Mouse (Mus musculus) olfactory bulb, adult 2 months (tissue): Measurements from ENCODE around the gene Gm13276.

ENCODE experiments used
- CTCF ChIP-seq: fragments of 200-500 bp; IDR thresholded peaks from 2 replicates; pipeline ENCODE4 v1.5.1; 2012; ENCODE audit warnings: low read depth, mild to moderate bottlenecking, low read length, moderate library complexity; ENCODE audit not compliant: insufficient read depth
- POLR2A ChIP-seq: fragments of 200-500 bp; IDR thresholded peaks from 2 replicates; pipeline ENCODE4 v1.6.1; 2012; ENCODE audit warnings: mild to moderate bottlenecking, low read depth, low read length, moderate library complexity; ENCODE audit not compliant: insufficient read depth

DNA sequence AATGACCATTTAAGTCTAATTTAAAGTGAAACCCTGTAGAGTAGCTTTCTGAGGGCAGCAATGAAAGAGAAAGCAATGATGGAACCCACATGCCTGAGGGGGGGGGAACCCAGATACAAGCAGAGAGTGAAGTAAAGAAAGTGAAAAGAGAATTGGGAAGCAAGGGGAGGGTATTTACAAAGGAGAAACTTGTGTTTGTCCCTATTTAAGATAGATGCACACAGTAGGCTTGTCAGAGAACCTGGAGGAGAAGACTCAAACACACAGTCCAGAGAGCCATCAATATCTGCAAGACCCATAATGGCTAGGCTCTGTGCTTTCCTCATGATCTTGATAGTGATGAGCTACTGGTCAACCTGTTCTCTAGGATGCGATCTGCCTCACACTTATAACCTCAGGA is 34.1 kb downstream of the Gm13276 start, which contains the start of gene Ifna11:
- TF ChIP-seq POLR2A (no peak), CTCF (no peak)
